Mouse (Mus musculus): Measurements from ENCODE around the gene Gm17617.
"Not testable (repeated sequence)": the region's sequence is repeated elsewhere in the genome, so short reads cannot be mapped to it uniquely, and the experiment has no call there.

Gm17617 gene

GRCm38 (mm10) chr13:55124903-55125302, 8.4 kb downstream of the Gm17617 start:
- no peak for DNase-seq (ENCODE audit: low spot score in 2 of 2)

- DNase-seq (ENCODE audit: low spot score in 2 of 2): no peak
Observed at GRCm38 (mm10) chr13:55114375-55114774, 19.0 kb downstream of the Gm17617 start.

GRCm38 (mm10) chr13:55107694-55108093, 25.7 kb downstream of the Gm17617 start:
- DNase-seq (ENCODE audit: low spot score in 2 of 2): no peak

- no peak for DNase-seq (ENCODE audit: low spot score in 2 of 2)
Observed at GRCm38 (mm10) chr13:55107116-55107515, 26.2 kb downstream of the Gm17617 start.

- DNase-seq (ENCODE audit: low spot score in 2 of 2): peak; percentile 30 to 43
Observed at GRCm38 (mm10) chr13:55105953-55106691, 27.2 kb downstream of the Gm17617 start.

GRCm38 (mm10) chr13:55105045-55105952, 28.0 kb downstream of the Gm17617 start, which contains the start of gene Zfp346:
Gene Zfp346, plus strand, starts transcription at chr13:55105311.
- peak; percentile 98 to 99 for DNase-seq (ENCODE audit: low spot score in 2 of 2)

GRCm38 (mm10) chr13:55103351-55103750, 30.0 kb downstream of the Gm17617 start:
- DNase-seq (ENCODE audit: low spot score in 2 of 2): no peak

- DNase-seq (ENCODE audit: low spot score in 2 of 2): no peak
Observed at GRCm38 (mm10) chr13:55102366-55102765, 31.0 kb downstream of the Gm17617 start.

- DNase-seq (ENCODE audit: low spot score in 2 of 2): no peak
Observed at GRCm38 (mm10) chr13:55101627-55102026, 31.7 kb downstream of the Gm17617 start.

- peak; percentile 80 to 85 for DNase-seq (ENCODE audit: low spot score in 2 of 2)
Observed at GRCm38 (mm10) chr13:55099726-55100478, 33.4 kb downstream of the Gm17617 start, which contains the start of gene Uimc1. Gene Uimc1, minus strand, starts transcription at chr13:55100300.

GRCm38 (mm10) chr13:55099066-55099725, 34.2 kb downstream of the Gm17617 start:
- DNase-seq (ENCODE audit: low spot score in 2 of 2): peak; percentile 16 to 49

- DNase-seq (ENCODE audit: low spot score in 2 of 2): not testable (repeated sequence)
Observed at GRCm38 (mm10) chr13:55097841-55098240, 35.5 kb downstream of the Gm17617 start.

- DNase-seq (ENCODE audit: low spot score in 2 of 2): no peak
Observed at GRCm38 (mm10) chr13:55092588-55092987, 40.8 kb downstream of the Gm17617 start.
